In genomic region chr12:71532708-71533450, GRCm38 (mm10) we compare ENCODE assay signal across 11 mouse cellular contexts.
A peak's percentile ranks its signal among the peaks of the same experiment; 100 is the strongest.
DNase-seq lines count a peak whose midpoint lies in the region; ATAC-seq lines count a peak whose summit lies in the region.
"Had no signal": no experiment of that assay in that cellular context is flagged by ENCODE, and none has a peak within 500 bp of the region (broad histone marks: within the 10 kb centered on the region; RNA-seq: fewer than 3 reads in every experiment).

No protein-coding gene starts in this region.

- 64% methylated on average over 22 of the region's 22 CpGs for WGBS in embryonic facial prominence, embryonic 10.5 days
- 17% methylated on average over 22 of the region's 22 CpGs for WGBS in forebrain, embryonic 16.5 days
- WGBS in midbrain, embryonic 11.5 days, result 46% methylated on average over 22 of the region's 22 CpGs
- WGBS in neural tube, embryonic 15.5 days, result 18% methylated on average over 22 of the region's 22 CpGs
- 80% methylated on average over 22 of the region's 22 CpGs for WGBS in liver, embryonic 11.5 days

- no peaks in the 10 kb centered on the region; the same call in none of the 2 replicates for H3K27me3 ChIP-seq in embryonic facial prominence, embryonic 10.5 days (replicated peaks; ENCODE audit: low read depth, poor library complexity, severe bottlenecking)
- no peaks in the 10 kb centered on the region for H3K27me3 ChIP-seq in forebrain, embryonic 16.5 days (replicated peaks; ENCODE audit: control insufficient read depth, insufficient read depth, low read length)
- H3K27me3 ChIP-seq in midbrain, embryonic 11.5 days (ENCODE audit: control insufficient read depth, insufficient read depth, low read length), result no peaks in the 10 kb centered on the region
- H3K27me3 ChIP-seq in neural tube, embryonic 15.5 days (replicated peaks), result no peaks in the 10 kb centered on the region
- no peaks in the 10 kb centered on the region for H3K27me3 ChIP-seq in liver, embryonic 11.5 days (replicated peaks; ENCODE audit: control insufficient read depth, insufficient read depth, low read length)

- no peaks in the 10 kb centered on the region for H3K36me3 ChIP-seq in embryonic facial prominence, embryonic 10.5 days (replicated peaks)
- H3K36me3 ChIP-seq in forebrain, embryonic 16.5 days (ENCODE audit: control insufficient read depth, insufficient read depth), result no peaks in the 10 kb centered on the region
- no peaks in the 10 kb centered on the region for H3K36me3 ChIP-seq in midbrain, embryonic 11.5 days (ENCODE audit: control insufficient read depth, insufficient read depth, low read length)
- no peaks in the 10 kb centered on the region for H3K36me3 ChIP-seq in neural tube, embryonic 15.5 days
- no peaks in the 10 kb centered on the region for H3K36me3 ChIP-seq in liver, embryonic 11.5 days (ENCODE audit: control insufficient read depth, insufficient read depth, low read length)
- H3K36me3 ChIP-seq: limb, embryonic 10.5 days had no signal

- no peaks in the 10 kb centered on the region for H3K9me3 ChIP-seq in embryonic facial prominence, embryonic 10.5 days
- no peaks in the 10 kb centered on the region for H3K9me3 ChIP-seq in forebrain, embryonic 16.5 days (ENCODE audit: control insufficient read depth, low read length)
- no peaks in the 10 kb centered on the region for H3K9me3 ChIP-seq in midbrain, embryonic 11.5 days (ENCODE audit: control insufficient read depth, low read length)
- H3K9me3 ChIP-seq in neural tube, embryonic 15.5 days (replicated peaks), result no peaks in the 10 kb centered on the region
- no peaks in the 10 kb centered on the region for H3K9me3 ChIP-seq in liver, embryonic 11.5 days (ENCODE audit: control insufficient read depth, low read length)
- H3K9me3 ChIP-seq: limb, embryonic 10.5 days had no signal

- H3K4me1 ChIP-seq in embryonic facial prominence, embryonic 10.5 days, result peaks cover 17% of the 10 kb centered on the region
- peaks cover 21% of the 10 kb centered on the region for H3K4me1 ChIP-seq in forebrain, embryonic 16.5 days (replicated peaks; ENCODE audit: control insufficient read depth, insufficient read depth, low read length)
- peaks cover 14% of the 10 kb centered on the region for H3K4me1 ChIP-seq in midbrain, embryonic 11.5 days (ENCODE audit: control insufficient read depth, insufficient read depth, low read length)
- peaks cover 35% of the 10 kb centered on the region for H3K4me1 ChIP-seq in neural tube, embryonic 15.5 days
- no peaks in the 10 kb centered on the region for H3K4me1 ChIP-seq in liver, embryonic 11.5 days (replicated peaks; ENCODE audit: control insufficient read depth, insufficient read depth, low read length)

- no peak overlapping the region for H3K4me3 ChIP-seq in embryonic facial prominence, embryonic 10.5 days
- H3K4me3 ChIP-seq in forebrain, embryonic 16.5 days (replicated peaks; ENCODE audit: low read length), result no peak overlapping the region
- H3K4me3 ChIP-seq in midbrain, embryonic 11.5 days (ENCODE audit: low read depth, low read length), result no peak overlapping the region
- H3K4me3 ChIP-seq in neural tube, embryonic 15.5 days (replicated peaks), result no peak overlapping the region
- no peak overlapping the region for H3K4me3 ChIP-seq in liver, embryonic 11.5 days (ENCODE audit: low read depth, low read length)
- H3K4me3 ChIP-seq: limb, embryonic 10.5 days had no signal

- DNase-seq in embryonic facial prominence, embryonic 10.5 days (ENCODE audit: low spot score), result no peak
- peak; percentile 93 for DNase-seq in midbrain, embryonic 11.5 days (ENCODE audit: low spot score, missing footprints)
- no peak for DNase-seq in liver, embryonic 11.5 days (ENCODE audit: low spot score)
- no peak for DNase-seq in right cerebral cortex, adult 18-20 months
- DNase-seq in lung, adult 18-20 months, result no peak
- DNase-seq: cerebellum, postnatal 25 days; gastrocnemius, postnatal 36 days; kidney, adult 11 months had no signal

- H3K4me2 ChIP-seq in forebrain, embryonic 16.5 days (ENCODE audit: low read length), result no peak overlapping the region
- no peak overlapping the region for H3K4me2 ChIP-seq in midbrain, embryonic 11.5 days
- peak overlapping the region; percentile 20; the same call in 1 of the 2 replicates for H3K4me2 ChIP-seq in neural tube, embryonic 15.5 days
- H3K4me2 ChIP-seq in liver, embryonic 11.5 days, result no peak overlapping the region

- peak; percentile 90 for ATAC-seq in forebrain, embryonic 16.5 days
- peak; percentile 89 for ATAC-seq in midbrain, embryonic 11.5 days (ENCODE audit: low FRiP score)
- ATAC-seq in neural tube, embryonic 15.5 days (ENCODE audit: low FRiP score), result peak; percentile 82
- ATAC-seq in liver, embryonic 11.5 days (replicated peaks; ENCODE audit: low FRiP score), result no peak

- peak overlapping the region; percentile 61 for H3K27ac ChIP-seq in embryonic facial prominence, embryonic 10.5 days (replicated peaks)
- peak overlapping the region; percentile 74 for H3K27ac ChIP-seq in forebrain, embryonic 16.5 days (ENCODE audit: low read length)
- peak overlapping the region; percentile 40 for H3K27ac ChIP-seq in midbrain, embryonic 11.5 days (ENCODE audit: low read depth, low read length)
- peak overlapping the region; percentile 65 for H3K27ac ChIP-seq in neural tube, embryonic 15.5 days (replicated peaks)
- no peak overlapping the region for H3K27ac ChIP-seq in liver, embryonic 11.5 days (ENCODE audit: low read depth, low read length)
- H3K27ac ChIP-seq: limb, embryonic 10.5 days had no signal

- 0 out of 2 replicates have a peak overlapping the region, but pooled peaks have one; percentile 11 for H3K9ac ChIP-seq in forebrain, embryonic 16.5 days (replicated peaks; ENCODE audit: low read depth, low read length)
- H3K9ac ChIP-seq in midbrain, embryonic 11.5 days (ENCODE audit: low read length), result peak overlapping the region; percentile 30; the same call in 1 of the 2 replicates
- H3K9ac ChIP-seq in neural tube, embryonic 15.5 days (replicated peaks), result no peak overlapping the region
- no peak overlapping the region for H3K9ac ChIP-seq in liver, embryonic 11.5 days (ENCODE audit: low read depth, low read length)

Comparison
In these comparisons a context has a peak if more than half of its experiments do, and no peak if none do; other contexts are left out.
1. H3K9ac ChIP-seq: peak in forebrain, embryonic 16.5 days (single experiment) and midbrain, embryonic 11.5 days (single experiment); none in neural tube, embryonic 15.5 days (single experiment) and liver, embryonic 11.5 days (single experiment).